Mouse (Mus musculus): ENCODE measurements around the gene Metap2. TPM values are rescaled to one million over a fixed set of nuclear protein-coding genes. Genes with fewer than 3 reads are reported as not detected.
A peak's percentile ranks its signal among the peaks of the same experiment; 100 is the strongest.

The Metap2 gene
- total RNA-seq, 2 experiments from 2014 or later, result 124 to 136 TPM

DNA sequence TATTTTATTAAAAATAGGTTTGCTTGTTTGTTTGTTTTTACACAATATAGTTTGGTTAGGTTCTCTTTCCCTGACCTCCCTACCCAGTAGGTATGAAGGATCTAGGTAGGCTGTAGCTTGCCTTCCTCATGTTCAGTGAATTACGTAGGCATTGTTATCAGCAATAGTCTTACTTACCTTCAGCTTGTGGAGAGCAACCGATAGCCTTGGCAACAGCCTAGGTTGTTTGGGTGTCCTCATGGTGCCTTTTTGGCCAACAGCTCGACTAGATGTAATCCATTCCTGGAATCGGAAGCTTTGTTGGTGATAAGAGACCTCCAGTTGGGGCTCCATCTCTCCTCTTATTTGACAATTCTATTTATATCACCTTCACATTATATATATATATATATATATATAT, 24.3 kb upstream of the Metap2 start:
- no peak overlapping the region for H3K27ac ChIP-seq
- no peak for TF ChIP-seq CTCF (conservative IDR thresholded peaks at IDR 0.05)
- DNase-seq (ENCODE audit: low spot score in 2 of 2), result no peak
- no peak overlapping the region for H3K4me3 ChIP-seq

DNA sequence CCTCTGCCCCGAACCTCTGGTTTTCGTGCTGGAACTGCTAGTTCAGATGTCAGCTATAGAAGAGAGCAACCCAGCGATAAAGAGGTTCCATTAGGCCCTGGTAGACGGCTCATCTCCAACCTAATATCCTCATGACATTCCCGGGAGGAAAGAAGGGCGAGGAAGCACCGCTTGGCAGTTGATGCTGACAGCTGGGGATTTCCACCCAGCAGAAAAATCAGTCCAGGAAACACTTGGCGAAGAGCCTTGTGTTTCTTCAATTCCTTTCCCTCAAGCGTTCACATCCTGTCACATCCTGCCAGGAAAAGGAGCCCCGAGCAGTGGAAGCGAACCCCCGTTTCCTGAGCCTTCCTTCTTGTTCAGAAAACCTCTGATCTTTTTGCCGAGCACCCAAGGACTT, 22.3 kb upstream of the Metap2 start:
- H3K27ac ChIP-seq, result no peak overlapping the region
- H3K4me3 ChIP-seq, result peak overlapping the region; percentile 26; the same call in 1 of the 2 replicates
- peak; percentile 17 for DNase-seq (ENCODE audit: low spot score in 2 of 2)
- no peak for TF ChIP-seq CTCF (conservative IDR thresholded peaks at IDR 0.05)

DNA sequence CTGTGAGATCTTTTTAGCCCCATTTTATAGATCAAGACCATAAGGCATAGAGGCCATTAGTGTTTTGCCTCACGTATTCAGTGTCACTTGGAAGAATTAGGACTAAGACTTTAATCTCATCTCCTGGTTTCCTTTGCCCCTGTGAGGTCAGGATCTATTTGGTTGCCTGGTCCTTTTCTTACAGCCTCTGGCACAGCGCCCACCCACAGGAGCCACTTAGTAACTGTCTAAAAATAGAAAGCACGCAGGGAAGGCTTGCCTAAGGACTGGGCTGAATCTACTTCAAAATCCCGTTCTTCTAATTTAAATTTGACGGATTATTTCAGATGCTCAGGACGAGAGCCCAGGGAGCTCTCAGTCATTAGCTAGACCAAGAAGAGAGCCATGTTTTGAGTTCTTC, 21.8 kb upstream of the Metap2 start:
- no peak for DNase-seq (ENCODE audit: low spot score in 2 of 2)
- H3K27ac ChIP-seq, result no peak overlapping the region
- H3K4me3 ChIP-seq, result no peak overlapping the region
- no peak for TF ChIP-seq CTCF (conservative IDR thresholded peaks at IDR 0.05)

DNA sequence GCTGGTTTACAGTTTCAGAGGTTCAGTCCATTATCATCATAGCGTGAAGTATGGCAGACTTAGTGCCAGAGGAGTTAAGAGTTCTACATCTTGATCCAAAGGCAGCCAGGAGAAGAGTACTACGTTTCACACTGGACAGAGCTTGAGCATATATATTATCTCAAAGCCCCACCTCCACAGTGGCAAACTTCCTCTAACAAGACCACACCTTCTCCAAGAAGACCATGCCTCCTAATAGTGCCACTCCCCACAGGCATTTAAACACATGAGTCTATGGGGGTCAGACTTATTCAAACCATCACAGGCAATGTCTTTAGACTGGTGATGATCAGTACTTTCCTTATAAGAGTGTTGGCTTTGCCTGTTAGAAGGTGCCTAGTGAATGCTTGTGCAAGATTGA, 21.2 kb upstream of the Metap2 start:
- no peak for DNase-seq (ENCODE audit: low spot score in 2 of 2)
- no peak overlapping the region for H3K27ac ChIP-seq
- no peak overlapping the region for H3K4me3 ChIP-seq
- no peak for TF ChIP-seq CTCF (conservative IDR thresholded peaks at IDR 0.05)

DNA sequence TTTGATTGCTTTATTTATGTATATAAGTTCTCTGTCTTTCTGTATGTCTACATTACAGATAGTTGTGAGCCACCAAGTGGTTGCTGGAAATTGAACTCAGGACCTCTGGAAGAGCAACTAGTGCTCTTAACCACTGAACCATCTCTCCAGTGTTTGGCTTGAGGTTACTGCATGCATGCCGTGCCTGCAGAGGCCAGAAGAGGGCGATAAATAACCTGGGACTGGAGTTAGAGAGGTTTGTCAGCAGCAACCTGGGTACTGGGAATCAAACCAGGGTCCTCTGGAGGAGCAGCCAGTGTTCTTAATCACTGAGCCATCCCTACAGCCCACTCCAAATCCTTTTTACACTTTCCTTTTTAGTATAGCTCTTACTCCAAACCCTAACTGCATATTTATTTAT, 19.9 kb upstream of the Metap2 start:
- no peak overlapping the region for H3K27ac ChIP-seq
- DNase-seq (ENCODE audit: low spot score in 2 of 2), result no peak
- peak; percentile 40 for TF ChIP-seq CTCF (conservative IDR thresholded peaks at IDR 0.05)
- H3K4me3 ChIP-seq, result no peak overlapping the region

DNA sequence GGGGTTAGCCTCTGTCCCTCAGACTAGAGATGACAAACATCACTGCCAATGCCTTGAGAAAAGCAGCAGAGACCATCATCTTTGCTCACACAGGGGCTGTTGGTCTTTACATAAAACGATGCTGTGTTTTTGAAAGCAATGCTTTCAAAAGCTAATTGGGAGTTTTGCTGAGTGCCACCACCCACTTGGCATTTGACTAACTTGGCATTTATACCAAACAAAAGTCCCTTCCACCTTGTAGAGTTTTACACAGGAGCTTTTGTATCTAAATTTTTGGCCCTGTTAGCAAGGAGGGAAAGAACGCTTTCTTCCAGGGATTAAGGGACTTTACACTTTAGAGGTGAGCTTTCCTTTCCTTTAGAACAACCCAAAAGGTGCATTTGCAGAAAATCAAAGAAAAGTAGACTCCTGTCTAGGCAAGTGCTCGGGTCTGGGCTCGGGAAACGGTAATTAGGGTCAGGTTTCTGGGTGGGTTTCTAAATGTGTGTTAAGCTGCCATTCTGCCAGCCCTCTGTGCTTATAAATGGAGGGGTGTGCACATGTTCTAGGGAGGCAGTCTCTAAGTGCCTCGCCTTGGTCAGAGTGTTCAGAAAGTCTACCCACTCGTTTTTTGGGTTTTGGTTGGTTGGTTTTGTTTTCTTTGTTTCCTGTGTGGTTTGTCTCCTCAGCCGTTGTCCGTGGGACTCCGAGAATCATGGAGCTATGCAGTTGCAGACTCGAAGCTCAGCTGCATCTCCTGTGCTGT, 18.8 kb upstream of the Metap2 start:
- no peak for DNase-seq (ENCODE audit: low spot score in 2 of 2)
- TF ChIP-seq CTCF (conservative IDR thresholded peaks at IDR 0.05), result no peak
- Histone ChIP-seq H3K4me3 (no peak overlapping the region), H3K27ac (no peak overlapping the region)

DNA sequence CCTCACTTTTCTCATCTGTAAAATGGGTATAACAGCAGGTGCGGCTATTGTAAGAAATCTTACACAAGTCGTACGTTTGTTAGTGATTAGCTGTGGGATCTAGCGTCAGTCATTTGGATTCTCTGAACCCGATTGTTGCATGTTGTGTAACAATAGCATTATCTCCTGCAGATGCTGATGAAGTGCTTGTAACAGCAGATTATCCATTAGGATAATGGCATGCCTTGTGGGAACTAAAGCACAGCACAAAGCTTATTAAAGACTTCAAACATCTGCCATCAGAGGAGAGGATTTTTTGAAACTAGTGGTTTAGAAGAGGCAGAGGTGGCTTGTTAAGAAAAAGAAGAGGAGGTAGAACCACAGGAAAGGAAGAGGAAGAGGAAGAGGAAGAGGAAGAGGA, 16.6 kb upstream of the Metap2 start:
- no peak for TF ChIP-seq CTCF (conservative IDR thresholded peaks at IDR 0.05)
- H3K4me3 ChIP-seq, result no peak overlapping the region
- no peak overlapping the region for H3K27ac ChIP-seq
- no peak for DNase-seq (ENCODE audit: low spot score in 2 of 2)

DNA sequence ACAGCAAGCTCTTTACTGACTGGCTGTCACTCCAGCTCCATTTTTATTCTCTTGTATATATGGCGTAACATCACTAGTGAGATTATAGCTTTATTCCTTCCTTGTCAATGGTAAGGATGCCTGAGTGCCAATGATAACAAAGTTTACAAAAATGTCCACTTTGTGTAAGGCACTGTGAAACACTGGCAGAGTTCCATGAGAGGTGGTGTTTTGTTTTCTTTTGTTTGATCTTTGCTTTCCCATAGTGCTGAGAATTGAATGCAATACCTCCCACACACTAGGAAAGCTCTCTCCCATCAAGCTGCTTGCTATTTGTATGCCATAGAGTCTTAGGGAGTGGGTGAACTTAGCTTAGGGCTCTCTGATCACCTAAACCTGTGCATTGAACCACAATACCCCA, 16.0 kb upstream of the Metap2 start:
- TF ChIP-seq CTCF (conservative IDR thresholded peaks at IDR 0.05), result no peak
- no peak overlapping the region for H3K4me3 ChIP-seq
- DNase-seq (ENCODE audit: low spot score in 2 of 2), result no peak
- no peak overlapping the region for H3K27ac ChIP-seq

DNA sequence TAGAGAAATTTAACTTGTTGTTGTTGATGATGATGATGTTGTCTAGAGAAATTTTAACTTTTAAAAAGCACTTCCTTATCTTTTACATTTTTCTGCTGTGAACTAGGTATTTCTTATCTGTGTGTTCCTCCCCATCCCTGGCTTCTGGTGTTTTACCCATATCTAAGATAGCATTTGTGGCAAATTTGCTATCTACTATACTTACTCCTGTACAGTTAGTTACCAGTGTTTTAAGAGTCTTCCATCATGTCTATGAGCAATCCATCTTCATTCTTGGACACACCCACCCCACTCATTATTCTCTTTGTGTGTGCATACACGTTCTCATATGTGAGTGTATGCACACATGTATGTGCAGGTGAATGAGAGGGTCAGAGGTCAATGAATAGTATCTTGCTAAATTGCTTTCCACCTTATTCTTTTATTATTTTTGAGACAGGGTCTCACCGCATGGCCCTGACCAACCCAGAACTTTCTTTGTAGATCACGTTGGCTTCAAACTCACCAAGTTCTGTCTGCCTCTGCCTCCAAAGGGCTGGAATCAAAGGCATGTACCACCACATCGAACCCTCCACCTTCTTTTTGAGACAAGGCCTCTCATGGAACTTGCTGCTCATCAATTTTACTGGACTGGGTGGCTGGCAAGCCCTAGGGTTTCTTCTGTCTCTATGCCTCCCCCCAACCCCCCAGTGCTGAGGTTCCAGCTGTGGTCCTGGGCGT, 15.4 kb upstream of the Metap2 start:
- Histone ChIP-seq H3K27ac (no peak overlapping the region), H3K4me3 (no peak overlapping the region)
- no peak for DNase-seq (ENCODE audit: low spot score in 2 of 2)
- TF ChIP-seq CTCF (conservative IDR thresholded peaks at IDR 0.05), result no peak

DNA sequence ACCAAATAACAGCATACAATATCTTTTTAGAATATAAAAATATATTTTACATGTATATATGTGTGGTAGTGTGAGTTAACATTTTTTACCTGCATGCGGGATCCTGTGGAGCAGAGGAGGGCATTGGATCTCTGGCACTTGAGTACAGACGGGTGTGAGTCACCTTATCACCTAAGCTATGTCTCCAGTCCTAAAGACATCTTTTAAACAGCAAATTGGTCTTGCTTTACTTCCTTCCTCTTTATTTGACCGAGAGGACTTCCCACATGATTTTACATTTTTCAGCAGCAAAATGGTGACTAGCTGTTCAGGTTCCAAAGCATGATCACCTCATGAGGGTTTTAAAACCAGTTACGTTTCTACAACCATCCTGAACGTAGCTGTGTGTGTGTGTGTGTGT, 14.4 kb upstream of the Metap2 start:
- TF ChIP-seq CTCF (conservative IDR thresholded peaks at IDR 0.05), result no peak
- Histone ChIP-seq H3K27ac (no peak overlapping the region), H3K4me3 (no peak overlapping the region)
- no peak for DNase-seq (ENCODE audit: low spot score in 2 of 2)

DNA sequence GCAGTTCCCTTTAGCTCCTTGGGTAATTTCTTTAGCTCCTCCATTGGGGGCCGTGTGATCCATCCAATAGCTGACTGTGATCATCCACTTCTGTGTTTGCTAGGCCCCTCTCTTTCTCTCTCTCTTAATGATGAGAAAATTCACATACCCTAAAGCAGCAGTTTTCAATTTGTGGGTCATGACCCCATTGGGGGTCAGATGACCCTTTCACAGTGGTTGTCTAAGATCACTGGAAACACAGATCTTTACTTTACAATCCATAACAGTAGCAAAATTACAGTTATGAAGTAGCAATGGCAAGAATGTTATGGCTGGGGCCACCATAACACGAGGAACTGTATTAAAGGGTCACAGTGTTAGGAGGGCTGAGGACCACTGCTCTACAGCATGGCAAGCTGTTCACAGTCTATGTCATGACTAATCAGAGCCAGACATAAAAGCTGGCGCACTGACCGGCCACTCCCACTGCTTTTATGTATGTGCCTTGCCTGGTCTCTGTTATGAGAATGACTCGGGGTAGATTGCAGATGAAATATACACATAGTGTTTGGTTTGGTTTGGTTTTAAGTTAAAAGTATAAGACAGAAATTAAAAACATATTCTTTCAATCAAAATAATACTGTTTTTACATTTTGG, 13.0 kb upstream of the Metap2 start:
- no peak for TF ChIP-seq CTCF (conservative IDR thresholded peaks at IDR 0.05)
- Histone ChIP-seq H3K4me3 (no peak overlapping the region), H3K27ac (no peak overlapping the region)
- DNase-seq (ENCODE audit: low spot score in 2 of 2), result no peak

DNA sequence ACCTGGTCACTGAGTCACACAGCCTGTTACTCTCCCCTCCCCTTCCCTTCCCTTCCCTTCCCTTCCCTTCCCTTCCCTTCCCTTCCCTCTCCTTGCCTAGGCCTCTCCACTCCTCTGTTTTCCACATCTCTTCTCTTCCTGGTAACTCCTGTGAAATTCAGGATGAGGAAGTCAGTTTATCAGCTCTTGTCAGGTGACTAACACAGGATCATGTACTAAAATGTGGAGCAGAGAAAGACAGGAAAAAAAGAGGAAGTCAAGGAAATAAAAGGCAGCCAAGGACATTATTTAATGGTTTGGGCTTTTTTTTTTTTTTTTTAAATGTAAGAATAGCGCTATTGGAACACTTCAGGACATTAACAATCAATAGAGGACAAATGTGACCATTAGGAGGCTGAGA, 12.1 kb upstream of the Metap2 start:
- Histone ChIP-seq H3K27ac (no peak overlapping the region), H3K4me3 (no peak overlapping the region)
- no peak for DNase-seq (ENCODE audit: low spot score in 2 of 2)
- TF ChIP-seq CTCF (conservative IDR thresholded peaks at IDR 0.05), result no peak

DNA sequence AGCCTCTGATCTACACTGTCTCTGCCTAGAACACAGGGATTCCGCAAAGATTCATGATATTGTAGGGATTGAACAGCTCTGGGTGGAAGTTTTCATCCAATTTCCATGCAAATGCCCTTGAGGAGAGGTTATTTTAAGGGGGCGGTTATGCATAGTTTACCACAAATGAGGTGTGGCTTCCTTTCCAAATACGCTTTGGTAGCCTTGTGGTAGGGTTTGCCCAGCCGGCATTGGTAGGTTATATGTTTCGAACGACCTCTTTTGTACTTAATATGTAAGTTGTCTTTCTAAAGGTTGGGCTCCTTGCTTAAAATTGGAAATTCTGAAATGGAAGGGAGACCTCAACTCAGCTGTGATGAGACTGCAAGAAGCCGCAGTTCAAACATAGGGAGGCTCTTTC, 11.6 kb upstream of the Metap2 start:
- no peak for DNase-seq (ENCODE audit: low spot score in 2 of 2)
- Histone ChIP-seq H3K4me3 (no peak overlapping the region), H3K27ac (no peak overlapping the region)
- TF ChIP-seq CTCF (conservative IDR thresholded peaks at IDR 0.05), result no peak

DNA sequence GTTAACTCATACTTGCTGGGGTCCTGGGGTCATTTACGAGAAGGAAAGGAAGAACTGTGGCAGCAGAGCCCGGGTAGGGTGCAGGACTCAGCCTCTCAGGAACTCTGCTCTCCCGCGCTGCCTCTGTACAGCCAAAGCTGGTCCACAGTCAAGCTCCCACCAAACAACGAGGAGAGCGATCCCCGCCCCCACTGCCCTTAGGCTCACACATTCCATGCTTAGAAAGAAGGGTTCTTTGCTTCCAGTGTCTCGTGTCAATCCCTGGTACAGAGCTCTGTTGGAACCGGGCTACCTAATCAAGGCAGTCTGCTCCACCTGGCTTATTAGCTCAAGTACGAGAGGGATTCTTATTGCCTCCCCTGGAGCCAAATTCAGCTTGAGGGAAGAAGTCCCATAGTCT, 10.5 kb upstream of the Metap2 start:
- no peak for TF ChIP-seq CTCF (conservative IDR thresholded peaks at IDR 0.05)
- DNase-seq (ENCODE audit: low spot score in 2 of 2), result no peak
- Histone ChIP-seq H3K4me3 (no peak overlapping the region), H3K27ac (no peak overlapping the region)
